Mouse (Mus musculus) ES-CJ7 (cell line): ENCODE data around the gene Thnsl1.
"Not testable (repeated sequence)": the region's sequence is repeated elsewhere in the genome, so short reads cannot be mapped to it uniquely, and the experiment has no call there.

Experiments used
- DNase-seq: peaks from one replicate; pipeline ENCODE4 v3.0.0; 2011; ENCODE audit warnings: low read depth, low spot score

The Thnsl1 gene

GRCm38 (mm10) chr2:21235844-21236386 is 30.4 kb downstream of the Thnsl1 start:
- DNase-seq, result no peak

- no peak for DNase-seq
Observed at GRCm38 (mm10) chr2:21236846-21237245, 31.3 kb downstream of the Thnsl1 start.

DNA sequence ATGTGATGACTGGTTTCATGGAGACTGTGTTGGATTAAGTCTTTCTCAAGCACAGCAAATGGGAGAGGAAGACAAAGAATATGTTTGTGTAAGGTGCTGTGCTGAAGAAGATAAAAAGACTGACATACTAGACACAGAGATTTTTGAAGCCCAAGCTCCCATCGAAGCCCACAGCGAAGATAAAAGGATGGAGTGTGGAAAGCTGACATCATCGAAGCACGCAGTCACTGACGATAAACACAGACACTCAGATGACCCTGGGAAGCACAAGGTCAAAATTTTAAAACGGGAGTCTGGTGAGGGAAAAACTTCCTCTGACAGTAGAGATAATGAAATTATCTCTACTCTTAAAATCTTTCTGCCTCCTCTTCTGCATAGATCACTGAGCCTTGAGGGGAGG is 38.6 kb downstream of the Thnsl1 start:
- DNase-seq, result not testable (repeated sequence)

DNA sequence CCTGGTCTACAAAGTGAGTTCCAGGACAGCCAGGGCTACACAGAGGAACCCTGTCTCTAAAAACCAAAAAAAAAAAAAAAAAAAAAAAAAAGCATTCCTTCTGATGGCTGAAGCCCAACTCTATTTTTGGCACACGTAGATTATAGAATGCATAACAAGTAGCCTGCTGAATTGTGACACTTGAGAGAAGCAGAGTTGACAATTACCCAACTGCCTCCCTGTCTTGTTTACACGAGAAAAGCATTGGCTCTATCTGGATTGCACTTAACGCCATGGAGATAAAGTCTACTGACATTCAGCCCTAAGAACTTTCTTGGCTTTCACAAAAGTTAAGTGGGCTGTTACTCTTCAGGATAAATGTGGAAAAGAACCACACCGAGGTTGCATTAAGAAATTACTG is 39.5 kb downstream of the Thnsl1 start:
- no peak for DNase-seq

GRCm38 (mm10) chr2:21245477-21246102 is 40.1 kb downstream of the Thnsl1 start:
- DNase-seq, result no peak

- no peak for DNase-seq
Observed at GRCm38 (mm10) chr2:21253644-21254043, 48.1 kb downstream of the Thnsl1 start.

GRCm38 (mm10) chr2:21254308-21254707 is 48.8 kb downstream of the Thnsl1 start:
- no peak for DNase-seq

DNA sequence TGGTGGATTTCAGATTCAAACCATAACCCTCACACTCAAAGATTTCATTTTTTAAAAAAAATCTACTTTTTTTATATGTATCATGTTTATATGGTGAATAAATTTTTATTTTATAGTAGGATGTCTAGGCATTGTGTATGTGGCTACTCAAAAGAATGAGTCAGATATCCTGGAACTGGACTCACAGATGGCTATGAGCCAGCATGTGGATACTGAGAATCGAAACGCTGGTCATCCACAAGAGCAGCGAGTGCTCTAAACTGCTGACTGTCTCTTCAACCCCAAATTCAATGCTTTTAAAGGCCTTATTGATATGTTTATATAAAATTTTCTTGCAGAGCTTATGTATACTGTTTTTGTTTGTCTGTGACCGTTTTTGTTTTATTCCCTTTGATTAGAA is 52.8 kb downstream of the Thnsl1 start:
- no peak for DNase-seq

DNA sequence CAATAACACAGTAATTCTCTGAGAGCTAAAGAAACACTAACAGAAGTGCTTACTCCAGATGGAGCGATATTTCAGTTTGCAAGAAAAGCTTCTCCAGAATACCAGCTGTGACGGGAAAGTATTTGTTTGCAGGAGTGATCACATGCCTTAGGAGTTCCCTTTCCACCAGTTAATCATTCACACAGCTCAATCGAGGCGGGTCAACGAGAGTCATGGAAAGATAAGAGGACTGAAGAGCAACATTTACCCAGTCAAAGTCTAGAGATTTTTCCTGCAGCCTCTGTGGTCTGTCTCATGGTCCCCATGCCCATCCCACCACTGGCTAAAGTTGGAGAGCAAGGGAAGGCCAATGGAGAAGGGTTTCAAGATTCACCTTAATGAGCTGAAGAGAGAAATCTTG is 53.6 kb downstream of the Thnsl1 start:
- DNase-seq, result no peak

GRCm38 (mm10) chr2:21260060-21260459 is 54.5 kb downstream of the Thnsl1 start:
- DNase-seq, result no peak

- peak; percentile 76 for DNase-seq
Observed at GRCm38 (mm10) chr2:21261370-21262006, 56.0 kb downstream of the Thnsl1 start.

DNA sequence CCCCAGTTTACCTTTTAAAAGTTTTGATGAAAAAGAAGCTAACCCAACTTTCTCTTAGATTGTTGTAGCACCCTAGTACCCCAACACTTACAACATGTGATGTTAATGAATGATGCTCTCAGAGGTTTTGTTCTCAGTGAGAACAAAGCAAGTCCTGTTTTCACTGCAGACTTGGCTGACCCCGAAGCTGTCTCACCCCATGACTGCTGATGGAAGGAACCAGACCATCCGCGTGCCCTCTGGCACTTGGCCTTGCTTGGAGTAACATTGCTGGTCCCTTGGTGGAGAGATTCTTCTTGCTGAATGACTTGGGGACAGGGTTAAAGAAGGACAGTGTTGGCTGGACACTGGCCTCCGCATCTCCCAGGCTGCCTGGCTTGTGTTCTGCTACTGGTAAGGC is 58.5 kb downstream of the Thnsl1 start:
- DNase-seq, result no peak
